28 mouse cellular contexts compared by ENCODE assay signal in genomic region chr1:164936060-164936459, GRCm38 (mm10). TPM values are rescaled to one million over a fixed set of nuclear protein-coding genes. Genes with fewer than 3 reads are reported as not detected.
A peak's percentile ranks its signal among the peaks of the same experiment; 100 is the strongest.
DNase-seq lines count a peak whose midpoint lies in the region; ATAC-seq and TF ChIP-seq lines count a peak whose summit lies in the region.
"Had no signal": no experiment of that assay in that cellular context is flagged by ENCODE, and none has a peak within 500 bp of the region (broad histone marks: within the 10 kb centered on the region; RNA-seq: fewer than 3 reads in every experiment).

No protein-coding gene starts in this region.

- no peaks in the 10 kb centered on the region for H3K9me3 ChIP-seq in intestine, embryonic 15.5 days
- no peaks in the 10 kb centered on the region for H3K9me3 ChIP-seq in intestine, postnatal 0 days (ENCODE audit: control insufficient read depth)
- H3K9me3 ChIP-seq: embryonic facial prominence, embryonic 13.5 days; embryonic facial prominence, embryonic 15.5 days; forebrain, embryonic 10.5 days; forebrain, embryonic 12.5 days had no signal

- no peak overlapping the region for H3K9ac ChIP-seq in intestine, embryonic 15.5 days
- no peak overlapping the region for H3K9ac ChIP-seq in intestine, postnatal 0 days (ENCODE audit: low read depth, low read length)
- H3K9ac ChIP-seq: embryonic facial prominence, embryonic 13.5 days; embryonic facial prominence, embryonic 15.5 days; forebrain, embryonic 12.5 days had no signal

- peak; percentile 84 for ATAC-seq in intestine, embryonic 15.5 days
- no peak for ATAC-seq in intestine, postnatal 0 days
- ATAC-seq in megakaryocyte, adult 5-6 weeks (ENCODE audit: poor library complexity, severe bottlenecking), result 0 out of 2 replicates have a peak, but pooled peaks have one; percentile 28
- ATAC-seq: activated CD4-positive, CD25-positive, alpha-beta regulatory T cell, adult 4 months; forebrain, embryonic 14.5 days; forebrain, embryonic 16.5 days; Patski had no signal

- no peaks in the 10 kb centered on the region for H3K36me3 ChIP-seq in intestine, embryonic 15.5 days
- no peaks in the 10 kb centered on the region for H3K36me3 ChIP-seq in intestine, postnatal 0 days (ENCODE audit: control insufficient read depth, insufficient read depth)
- no peaks in the 10 kb centered on the region for H3K36me3 ChIP-seq in thymus, adult 2 months (ENCODE audit: control insufficient read depth, insufficient read depth, low read length)
- H3K36me3 ChIP-seq: embryonic facial prominence, embryonic 13.5 days; embryonic facial prominence, embryonic 15.5 days; forebrain, embryonic 10.5 days; forebrain, embryonic 12.5 days had no signal

- H3K4me3 ChIP-seq in intestine, embryonic 15.5 days (replicated peaks), result no peak overlapping the region
- H3K4me3 ChIP-seq in intestine, postnatal 0 days (ENCODE audit: low read depth, low read length), result no peak overlapping the region
- H3K4me3 ChIP-seq in thymus, adult 2 months (ENCODE audit: control insufficient read depth, insufficient read depth, low read length), result no peak overlapping the region
- H3K4me3 ChIP-seq: embryonic facial prominence, embryonic 13.5 days; embryonic facial prominence, embryonic 15.5 days; erythroblast, embryonic 14.5 days; forebrain, embryonic 10.5 days; forebrain, embryonic 12.5 days had no signal

- 53% methylated on average over 2 of the region's 2 CpGs for WGBS in intestine, embryonic 15.5 days
- WGBS in intestine, postnatal 0 days, result 24% methylated on average over 2 of the region's 2 CpGs
- WGBS in thymus, adult 2 months, result 66% methylated on average over 2 of the region's 2 CpGs

- no peak overlapping the region for H3K4me2 ChIP-seq in intestine, embryonic 15.5 days (replicated peaks)
- no peak overlapping the region for H3K4me2 ChIP-seq in intestine, postnatal 0 days (replicated peaks; ENCODE audit: low read depth)
- H3K4me2 ChIP-seq: embryonic facial prominence, embryonic 13.5 days; embryonic facial prominence, embryonic 15.5 days; forebrain, embryonic 12.5 days had no signal

- H3K27ac ChIP-seq in intestine, embryonic 15.5 days, result no peak overlapping the region
- no peak overlapping the region for H3K27ac ChIP-seq in intestine, postnatal 0 days (ENCODE audit: low read depth, low read length)
- no peak overlapping the region for H3K27ac ChIP-seq in thymus, adult 2 months (ENCODE audit: control insufficient read depth, insufficient read depth, low read length)
- H3K27ac ChIP-seq: embryonic facial prominence, embryonic 13.5 days; embryonic facial prominence, embryonic 15.5 days; forebrain, embryonic 10.5 days; forebrain, embryonic 12.5 days had no signal

- no peaks in the 10 kb centered on the region for H3K27me3 ChIP-seq in intestine, embryonic 15.5 days (replicated peaks)
- no peaks in the 10 kb centered on the region for H3K27me3 ChIP-seq in intestine, postnatal 0 days (replicated peaks; ENCODE audit: control insufficient read depth, insufficient read depth, low read length)
- H3K27me3 ChIP-seq in thymus, adult 2 months (ENCODE audit: control insufficient read depth, insufficient read depth, low read length), result no peaks in the 10 kb centered on the region
- H3K27me3 ChIP-seq: embryonic facial prominence, embryonic 13.5 days; embryonic facial prominence, embryonic 15.5 days; forebrain, embryonic 12.5 days had no signal

- H3K4me1 ChIP-seq in intestine, embryonic 15.5 days (replicated peaks), result no peaks in the 10 kb centered on the region
- no peaks in the 10 kb centered on the region for H3K4me1 ChIP-seq in intestine, postnatal 0 days (replicated peaks; ENCODE audit: control insufficient read depth, insufficient read depth, low read length)
- H3K4me1 ChIP-seq in thymus, adult 2 months (replicated peaks; ENCODE audit: control insufficient read depth, insufficient read depth, low read length), result no peaks in the 10 kb centered on the region
- H3K4me1 ChIP-seq: embryonic facial prominence, embryonic 13.5 days; embryonic facial prominence, embryonic 15.5 days; forebrain, embryonic 10.5 days; forebrain, embryonic 12.5 days had no signal

- DNase-seq in cerebellum, adult 9-11 months, result no peak
- DNase-seq in thymus, adult 2 months, result no peak
- DNase-seq: adrenal gland, adult 8-10 months; adrenal gland, postnatal 14 days; adrenal gland, postnatal 36 days; cerebellum, adult 11-12 months; cerebellum, adult 2 months; cerebellum, adult 9-10 months; cerebellum, postnatal 14 days; cerebellum, postnatal 36 days; embryo, embryonic 11 days had no signal

- TF ChIP-seq CTCF in intestine, postnatal 0 days (IDR thresholded peaks at IDR 0.05; ENCODE audit: low read depth), result no peak
- no peak for TF ChIP-seq CTCF in thymus, adult 2 months (IDR thresholded peaks at IDR 0.05; ENCODE audit: borderline replicate concordance, control insufficient read depth, extremely low read depth, insufficient read depth, low read length, poor library complexity)

- no peak for TF ChIP-seq POLR2A in thymus, adult 2 months (IDR thresholded peaks at IDR 0.05; ENCODE audit: control insufficient read depth, extremely low read depth, insufficient read depth, low read length, poor library complexity)

RNA-seq across cellular contexts. Expression of gene Xcl1, which starts 0.7 kb away (rescaled TPM):
- 0.83 TPM in 1 of 2 replicates, not detected in the other for polyA plus RNA-seq in intestine, embryonic 15.5 days (2015; fragmentation: Nextera tagmentation; extraction: Ambion mirVana)
- 0.31 TPM in 1 of 2 replicates, not detected in the other for polyA plus RNA-seq in intestine, postnatal 0 days (2015; fragmentation: Nextera tagmentation; extraction: Ambion mirVana)
- total RNA-seq in megakaryocyte, adult 5-6 weeks (2015), result 4.5 and 12.4 TPM in 2 replicates
- total RNA-seq in megakaryocyte, adult 5-6 weeks (2017), result 13.4 and 13.8 TPM in 2 replicates
- 1.9 and 2.8 TPM in 2 replicates for polyA plus RNA-seq in thymus, adult 2 months (2012; rRNA removed)
- total RNA-seq: adrenal gland, adult 18-20 months; adrenal gland, postnatal 14 days; ES-E14; MEL had no signal
- polyA plus RNA-seq: C2C12; cerebellum, adult 2 months; embryonic facial prominence, embryonic 11.5 days; embryonic facial prominence, embryonic 13.5 days; embryonic facial prominence, embryonic 15.5 days; erythroblast, embryonic 14.5 days; forebrain, embryonic 10.5 days; forebrain, embryonic 12.5 days; forebrain, embryonic 14.5 days; forebrain, embryonic 16.5 days; Patski had no signal
